Mouse (Mus musculus) cerebellum, adult 2 months (tissue): ENCODE data around the gene Olfr1432. TPM values are rescaled to one million over a fixed set of nuclear protein-coding genes. Genes with fewer than 3 reads are reported as not detected.
"Not testable (repeated sequence)": the region's sequence is repeated elsewhere in the genome, so short reads cannot be mapped to it uniquely, and the experiment has no call there.

ENCODE experiments used
- DNase-seq, 2 experiments: peaks; one replicate each; pipeline ENCODE4 v3.0.0; 2021
- H3K27ac ChIP-seq: fragments of 200-500 bp; 2 replicates; pipeline ENCODE4 v1.5.1; 2012; ENCODE audit warnings: low read length, control low read depth, inconsistent platforms; ENCODE audit not compliant: insufficient read depth
- H3K27me3 ChIP-seq: fragments of 200-500 bp; 2 replicates; pipeline ENCODE4 v1.6.1; 2012; ENCODE audit warnings: inconsistent platforms, mild to moderate bottlenecking, low read length, moderate library complexity; ENCODE audit not compliant: control insufficient read depth, insufficient read depth
- H3K4me1 ChIP-seq: fragments of 200-500 bp; 2 replicates; pipeline ENCODE4 v1.6.1; 2011; ENCODE audit warnings: low read length; ENCODE audit not compliant: control insufficient read depth, insufficient read depth
- H3K4me3 ChIP-seq: fragments of 200-500 bp; replicated peaks from 2 replicates; pipeline ENCODE3; 2011; ENCODE audit warnings: mild to moderate bottlenecking, low read depth, low read length, control low read depth; ENCODE audit not compliant: insufficient read depth
- CTCF ChIP-seq: fragments of 200-500 bp; IDR thresholded peaks from 2 replicates; pipeline ENCODE4 v1.5.1; 2011; ENCODE audit warnings: low read depth, mild to moderate bottlenecking, control low read depth, low read length, moderate library complexity, borderline replicate concordance; ENCODE audit not compliant: insufficient read depth
- POLR2A ChIP-seq: fragments of 200-500 bp; IDR thresholded peaks from 2 replicates; pipeline ENCODE4 v1.6.1; 2011; ENCODE audit warnings: low read length, control low read depth, borderline replicate concordance; ENCODE audit not compliant: insufficient read depth
- WGBS: fragments of 180-500 bp; shearing (Covaris S2); methylation state at CpG from one replicate; pipeline ENCODE4 v1.1.7; 2018; 5-methylcytosine and 5-hydroxymethylcytosine counted together
- polyA plus RNA-seq: library from polyadenylated mRNA; depleted of rRNA; stranded (reverse); fragments of >200 nt; gene quantifications from 2 replicates; pipeline ENCODE4 v1.2.3, GENCODE M21; 2012; rRNA removed

Olfr1432 gene
- polyA plus RNA-seq, result not detected in 2 replicates

DNA sequence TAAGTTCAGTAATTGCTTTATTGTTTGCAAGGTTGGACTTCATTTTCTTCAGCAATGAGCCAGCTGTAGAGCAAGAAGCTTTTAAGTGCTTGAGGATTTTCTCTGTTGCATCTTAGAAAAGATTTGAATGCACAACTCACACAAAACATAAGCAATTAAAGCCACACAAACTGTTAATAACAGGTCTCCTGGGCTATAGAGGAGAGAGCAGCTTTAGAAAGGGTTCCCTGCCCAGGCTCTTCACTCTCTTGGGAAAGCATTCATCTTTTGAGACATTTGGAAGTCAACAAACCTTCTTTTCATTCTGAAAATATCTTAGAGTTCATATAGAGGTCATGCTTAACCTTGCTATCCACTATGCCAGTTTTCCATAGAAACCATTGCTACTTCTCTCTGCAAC, at the start of gene Olfr1432:
Gene Olfr1432, minus strand, starts transcription at position 101 of the 400 bp plus-strand sequence.
- H3K4me1 ChIP-seq, H3K27ac ChIP-seq, DNase-seq, H3K27me3 ChIP-seq, H3K4me3 ChIP-seq: not testable (repeated sequence)

DNA sequence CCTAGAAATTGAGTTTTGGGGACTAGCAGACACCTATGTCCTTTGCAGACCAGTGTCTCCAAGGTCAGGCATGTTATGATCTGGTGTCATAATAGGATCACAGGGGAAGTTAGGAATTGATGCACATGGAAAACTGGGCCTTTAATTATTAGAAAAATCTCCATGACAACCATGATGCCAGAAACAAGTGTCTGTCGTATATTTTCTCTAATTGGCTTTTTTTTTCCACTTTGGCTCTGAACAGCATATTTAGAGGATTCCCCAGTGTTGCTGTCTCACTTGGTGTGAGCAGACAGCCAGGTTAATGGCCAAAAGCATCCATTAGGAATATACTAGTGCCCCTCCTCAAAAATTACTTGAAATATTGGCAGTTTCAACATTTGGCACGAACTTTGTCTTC, 47.2 kb upstream of the Olfr1432 start, which contains the start of gene Olfr1434:
Gene Olfr1434, plus strand, starts transcription at position 301 of the 400 bp plus-strand sequence.
- no peaks in the 10 kb centered on the region for H3K4me1 ChIP-seq
- H3K27ac ChIP-seq, result no peak within 1 kb of the TSS
- no peaks in the 10 kb centered on the region for H3K27me3 ChIP-seq
- H3K4me3 ChIP-seq, result no peak within 1 kb of the TSS
- WGBS, result 44% methylated on average over 2 of the region's 2 CpGs
- TF ChIP-seq POLR2A (no peak), CTCF (no peak)
- DNase-seq, result no peak

GRCm38 (mm10) chr19:12260732-12261131, 28.3 kb upstream of the Olfr1432 start, which contains the start of gene Olfr235:
TSS of gene Olfr235 (plus strand) at chr19:12261032.
- Histone ChIP-seq H3K27ac (no peak within 1 kb of the TSS), H3K27me3 (no peaks in the 10 kb centered on the region), H3K4me3 (no peak within 1 kb of the TSS), H3K4me1 (no peaks in the 10 kb centered on the region)
- DNase-seq, result no peak
- TF ChIP-seq POLR2A, result no peak
- 52% methylated on average over 1 of the region's 1 CpGs for WGBS

- H3K4me1 ChIP-seq, result no peaks in the 10 kb centered on the region
- 77% methylated on average over 1 of the region's 1 CpGs for WGBS
- TF ChIP-seq POLR2A (no peak), CTCF (no peak)
Measured at GRCm38 (mm10) chr19:12241559-12241958, 9.2 kb upstream of the Olfr1432 start, which contains the start of gene Olfr262. TSS of gene Olfr262 (minus strand) at chr19:12241659.

DNA sequence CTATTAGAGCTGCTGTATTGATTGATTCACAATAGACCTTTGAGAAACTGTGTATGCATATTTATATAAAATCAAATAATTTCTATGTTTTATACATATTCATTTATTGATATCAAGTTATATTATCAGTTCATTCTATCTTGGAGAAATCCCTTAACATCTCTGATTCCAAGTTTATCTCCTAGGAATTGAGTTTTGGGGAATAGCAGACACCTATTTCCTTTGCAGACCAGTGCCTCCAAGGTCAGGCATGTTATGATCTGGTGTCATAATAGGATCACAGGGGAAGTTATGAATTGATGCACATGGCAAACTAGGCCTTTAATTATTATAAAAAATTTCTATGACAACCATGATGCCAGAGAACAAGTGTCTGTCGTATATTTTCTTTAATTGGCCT, 32.1 kb downstream of the Olfr1432 start, which contains the start of gene Olfr1431:
Gene Olfr1431, plus strand, starts transcription at position 301 of the 400 bp plus-strand sequence.
- H3K27ac ChIP-seq, result no peak within 1 kb of the TSS
- no peaks in the 10 kb centered on the region for H3K4me1 ChIP-seq
- 9% methylated on average over 1 of the region's 1 CpGs for WGBS
- no peak for DNase-seq
- no peaks in the 10 kb centered on the region for H3K27me3 ChIP-seq
- TF ChIP-seq POLR2A (no peak), CTCF (no peak)
- H3K4me3 ChIP-seq, result no peak within 1 kb of the TSS

More at GRCm38 (mm10) chr19:12241559-12241958, 9.2 kb upstream of the Olfr1432 start, which contains the start of gene Olfr262:
- Histone ChIP-seq H3K27ac (no peak within 1 kb of the TSS), H3K27me3 (no peaks in the 10 kb centered on the region), H3K4me3 (no peak within 1 kb of the TSS)
- DNase-seq, result no peak

DNA sequence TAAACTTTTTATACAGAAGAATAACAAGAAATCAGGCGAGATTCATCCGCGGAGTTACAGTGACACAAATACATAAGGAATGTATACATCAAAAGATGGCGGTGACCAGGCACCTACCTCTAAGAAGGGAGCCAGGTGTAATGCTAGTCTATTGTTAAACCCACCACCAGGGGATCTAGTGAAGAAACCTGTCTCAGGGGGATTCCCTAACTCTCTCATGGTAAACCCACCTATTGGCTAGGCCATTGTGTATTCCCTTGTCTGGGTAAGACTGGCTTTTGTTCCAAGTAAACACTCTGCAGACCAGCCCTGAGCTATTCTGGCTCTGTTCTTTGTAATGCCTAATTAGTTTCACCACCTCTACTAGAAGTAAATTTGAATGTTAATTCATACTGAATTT, 33.3 kb downstream of the Olfr1432 start:
- 90% methylated on average over 4 of the region's 4 CpGs for WGBS
- not testable (repeated sequence) for H3K27me3 ChIP-seq, H3K4me3 ChIP-seq, H3K4me1 ChIP-seq, DNase-seq, H3K27ac ChIP-seq

Other genes with a start within 250 kb of the Olfr1432 start
- gene Olfr1423, start 191.3 kb downstream of the Olfr1432 start, polyA plus RNA-seq, result not detected in 2 replicates
- not detected in 2 replicates for gene Olfr1424, start 169.9 kb downstream of the Olfr1432 start, polyA plus RNA-seq
- gene Olfr1425, start 154.9 kb downstream of the Olfr1432 start, polyA plus RNA-seq, result not detected in 2 replicates
- gene Olfr1426, start 140.6 kb downstream of the Olfr1432 start, polyA plus RNA-seq, result not detected in 2 replicates
- gene Olfr1427, start 129.3 kb downstream of the Olfr1432 start, polyA plus RNA-seq, result not detected in 2 replicates
- not detected in 2 replicates for gene Olfr1428, start 116.7 kb downstream of the Olfr1432 start, polyA plus RNA-seq
- not detected in 2 replicates for gene Olfr76, start 109.4 kb downstream of the Olfr1432 start, polyA plus RNA-seq
- not detected in 2 replicates for gene Olfr1555-ps1, start 62.5 kb downstream of the Olfr1432 start, polyA plus RNA-seq
- not detected in 2 replicates for gene Olfr1431, start 32.0 kb downstream of the Olfr1432 start, polyA plus RNA-seq
- gene Olfr262, start 9.1 kb upstream of the Olfr1432 start, polyA plus RNA-seq, result not detected in 2 replicates
- 0.07 TPM in 1 of 2 replicates, not detected in the other for gene Olfr235, start 28.4 kb upstream of the Olfr1432 start, polyA plus RNA-seq
- gene Olfr1434, start 47.3 kb upstream of the Olfr1432 start, polyA plus RNA-seq, result not detected in 2 replicates
- gene Olfr1436, start 66.5 kb upstream of the Olfr1432 start, polyA plus RNA-seq, result not detected in 2 replicates
- gene Olfr1437, start 92.5 kb upstream of the Olfr1432 start, polyA plus RNA-seq, result not detected in 2 replicates
- gene Olfr1438-ps1, start 103.3 kb upstream of the Olfr1432 start, polyA plus RNA-seq, result not detected in 2 replicates
- not detected in 2 replicates for gene Olfr1440, start 154.7 kb upstream of the Olfr1432 start, polyA plus RNA-seq
- gene Olfr1441, start 184.8 kb upstream of the Olfr1432 start, polyA plus RNA-seq, result not detected in 2 replicates
- not detected in 2 replicates for gene Pfpl, start 195.3 kb upstream of the Olfr1432 start, polyA plus RNA-seq
- 3.3 and 3.6 TPM in 2 replicates for gene Mpeg1, start 228.2 kb upstream of the Olfr1432 start, polyA plus RNA-seq